Mouse (Mus musculus): ENCODE data around the gene Tmed8. TPM values are rescaled to one million over a fixed set of nuclear protein-coding genes. Genes with fewer than 3 reads are reported as not detected.
A peak's percentile ranks its signal among the peaks of the same experiment; 100 is the strongest.
"Not testable (repeated sequence)": the region's sequence is repeated elsewhere in the genome, so short reads cannot be mapped to it uniquely, and the experiment has no call there.

The Tmed8 gene
- 10 to 100 TPM; 29.4 to 30.4 TPM for total RNA-seq (2021)

DNA sequence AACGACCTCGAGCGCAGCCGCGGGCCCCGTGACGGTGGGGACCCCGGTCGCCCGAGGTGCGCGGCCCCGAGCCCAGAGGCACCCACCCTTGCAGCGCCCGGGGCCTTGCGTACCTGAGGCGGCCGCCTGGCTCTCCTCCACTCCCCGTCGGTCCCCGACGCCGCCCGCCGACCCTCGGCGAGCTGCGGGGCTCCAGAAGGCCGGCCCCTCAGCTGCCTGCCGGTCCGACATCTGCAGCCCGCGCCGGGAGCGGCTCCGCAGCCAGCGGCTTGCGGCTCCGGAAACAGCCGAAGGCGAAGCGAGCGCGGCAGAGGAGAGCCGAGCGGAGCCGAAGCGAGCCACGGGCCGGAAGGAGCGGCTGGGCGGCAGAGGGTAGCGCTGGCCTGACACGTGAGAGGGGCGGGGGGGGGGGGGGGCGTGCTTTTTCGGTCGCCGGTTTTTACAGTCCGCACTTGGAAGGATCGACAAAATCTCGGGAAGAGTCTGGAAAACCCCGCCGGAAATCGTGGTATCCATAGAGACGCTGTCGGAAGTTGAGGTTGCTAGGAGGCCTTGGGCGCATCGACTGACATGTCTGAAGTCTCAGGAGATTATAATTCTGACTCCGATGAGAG lies at the start of gene Tmed8:
Gene Tmed8 (minus strand): TSS at position 482 of the 614 bp plus-strand sequence.
- peak; percentile 67 to 75 for DNase-seq

DNA sequence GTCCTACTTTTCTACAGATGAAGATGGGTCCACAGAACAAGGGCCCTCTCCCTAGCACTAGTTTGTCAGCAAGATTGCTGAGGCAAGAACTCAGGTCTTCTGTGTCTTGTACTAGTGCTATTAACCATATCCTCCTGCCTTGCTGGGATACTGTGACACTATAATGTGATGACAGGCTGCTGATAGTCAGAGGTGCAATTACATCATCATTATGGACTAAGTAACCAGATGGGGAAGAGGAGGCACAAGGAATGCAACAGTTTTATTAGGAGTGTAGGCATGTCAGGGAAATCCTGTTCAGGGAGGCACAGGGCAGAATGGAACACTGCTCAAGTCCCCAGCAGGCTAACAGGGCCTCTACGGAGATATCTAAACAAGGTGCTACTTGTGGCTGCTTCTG lies 38.4 kb upstream of the Tmed8 start, which contains the start of gene Noxred1:
Gene Noxred1 (minus strand): TSS at position 101 of the 400 bp plus-strand sequence.
- DNase-seq, result no peak

DNA sequence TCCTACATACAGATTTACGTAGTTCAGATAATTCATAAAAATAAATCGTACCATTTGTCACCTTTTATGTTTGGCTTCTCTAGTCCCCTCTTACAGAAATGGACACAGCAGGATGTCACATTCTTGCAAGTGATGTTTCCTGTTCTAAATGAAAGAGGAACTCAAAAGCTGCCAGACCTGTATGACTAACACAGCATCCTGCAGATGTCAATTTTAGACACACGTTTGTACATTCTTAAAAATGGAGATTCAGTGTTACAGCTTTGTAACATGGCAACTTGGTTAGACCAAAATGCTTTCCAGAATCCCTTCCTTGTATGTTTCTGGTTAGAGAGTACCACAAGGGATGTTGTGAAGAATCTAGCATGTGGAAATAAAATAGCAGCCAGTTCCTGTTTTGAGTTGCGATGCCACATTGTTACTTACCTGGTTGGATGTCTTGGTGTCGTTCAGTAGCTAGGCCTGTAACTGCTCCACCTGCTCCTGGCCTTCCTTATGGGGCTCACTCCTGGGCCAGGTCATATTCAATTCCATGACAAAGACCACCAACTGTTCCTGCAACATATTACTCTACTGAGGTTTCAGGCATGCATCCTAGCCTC lies 36.7 kb upstream of the Tmed8 start:
- DNase-seq, result no peak

DNA sequence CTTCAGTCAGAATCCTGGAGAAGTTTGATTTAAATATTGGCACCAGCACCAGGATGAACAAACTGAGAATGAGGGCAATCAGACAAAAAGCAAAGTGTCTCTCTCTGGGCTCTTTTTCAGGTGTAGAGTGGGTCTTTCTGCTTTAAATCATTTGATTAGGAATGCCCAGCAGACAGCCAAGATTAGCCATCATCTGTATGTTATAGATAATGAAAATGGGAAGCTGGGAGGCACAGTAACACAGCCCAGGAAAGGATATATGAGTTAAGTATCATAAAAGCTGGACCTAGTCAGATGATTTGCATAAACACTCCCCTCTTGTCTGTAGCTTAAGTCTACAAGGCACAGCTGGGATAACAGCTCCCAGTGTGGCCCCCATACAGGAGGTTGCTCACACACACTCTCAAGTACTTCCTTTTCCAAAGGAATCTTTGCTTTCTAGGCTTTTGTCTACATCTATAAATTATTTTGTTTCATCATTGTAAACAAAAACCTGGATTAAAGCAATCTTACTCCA lies 30.2 kb upstream of the Tmed8 start:
- DNase-seq, result no peak

DNA sequence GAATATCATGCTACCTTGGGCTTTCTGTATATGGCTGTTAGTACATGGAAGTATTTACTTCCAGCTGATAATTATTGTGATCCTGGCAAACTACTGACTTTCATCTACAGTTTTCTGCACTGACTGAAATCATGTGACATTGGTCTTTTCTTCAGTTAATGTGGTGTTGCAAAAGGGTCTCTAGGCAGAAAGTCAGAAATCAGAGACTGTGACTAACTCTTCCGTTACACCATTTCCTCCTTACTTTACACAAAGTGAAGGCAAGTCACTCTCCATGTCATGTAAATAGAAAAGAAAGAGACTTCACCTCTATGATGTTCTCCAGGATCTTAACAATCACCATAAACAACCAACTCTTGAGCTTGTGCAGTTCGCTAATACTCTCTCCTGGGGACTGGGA lies 29.4 kb upstream of the Tmed8 start:
- no peak for DNase-seq

DNA sequence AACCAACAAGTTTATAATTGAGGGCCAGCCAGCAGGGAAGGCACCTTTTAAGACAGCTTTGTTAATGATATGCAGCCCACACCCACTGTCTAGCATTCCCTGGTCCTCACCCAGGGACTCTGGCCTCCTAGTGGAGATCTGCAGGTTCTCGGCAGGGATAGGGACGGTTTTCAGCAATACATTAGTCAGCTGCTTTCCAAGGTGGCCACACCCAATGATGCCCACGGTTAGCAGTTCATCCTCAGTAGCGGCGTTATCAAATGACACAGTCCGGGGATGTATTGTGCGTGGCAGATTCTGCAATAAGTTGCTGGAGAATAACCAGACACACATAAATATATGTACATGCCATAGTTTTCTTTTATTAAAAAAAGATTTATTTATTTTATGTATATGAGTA lies 26.5 kb upstream of the Tmed8 start:
- DNase-seq, result no peak

DNA sequence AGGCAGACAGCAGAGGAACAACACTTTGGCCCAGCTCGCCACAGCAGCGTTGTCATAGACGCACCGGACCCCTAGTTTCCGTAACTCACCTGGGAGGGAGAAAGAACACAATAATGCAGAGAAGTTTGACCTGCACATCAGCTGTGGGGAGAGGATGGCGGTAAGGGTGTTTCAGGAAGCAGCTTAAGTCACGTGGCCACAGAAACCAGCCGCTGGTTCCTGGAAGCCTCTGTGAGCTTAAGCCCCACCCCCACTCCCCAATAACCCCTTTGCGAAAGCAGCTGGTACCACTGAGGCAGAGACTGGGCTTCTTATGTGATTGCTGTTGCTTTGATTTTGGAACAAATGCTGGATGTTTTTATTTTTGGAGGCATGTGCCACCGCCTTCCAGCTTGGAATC lies 24.7 kb upstream of the Tmed8 start:
- DNase-seq, result no peak

DNA sequence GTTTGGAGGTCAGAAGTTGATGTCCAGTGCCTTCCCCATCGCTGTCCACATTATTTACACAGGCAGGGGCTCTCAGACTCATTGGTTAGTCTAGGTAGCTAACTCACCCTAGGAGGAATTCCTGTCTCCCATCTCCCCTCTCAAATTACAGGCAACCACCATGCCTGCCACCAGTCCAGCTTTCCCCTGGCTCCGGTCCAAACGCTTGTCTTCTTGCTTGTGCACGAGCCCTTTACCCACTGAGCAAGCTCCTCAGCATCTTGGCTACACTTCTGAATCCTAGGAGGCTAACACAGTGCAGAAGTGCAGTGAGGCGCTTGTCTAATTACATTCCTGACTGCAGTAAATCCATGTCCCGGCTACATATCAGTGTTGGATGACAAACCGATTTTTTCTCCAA lies 19.1 kb upstream of the Tmed8 start:
- no peak for DNase-seq

DNA sequence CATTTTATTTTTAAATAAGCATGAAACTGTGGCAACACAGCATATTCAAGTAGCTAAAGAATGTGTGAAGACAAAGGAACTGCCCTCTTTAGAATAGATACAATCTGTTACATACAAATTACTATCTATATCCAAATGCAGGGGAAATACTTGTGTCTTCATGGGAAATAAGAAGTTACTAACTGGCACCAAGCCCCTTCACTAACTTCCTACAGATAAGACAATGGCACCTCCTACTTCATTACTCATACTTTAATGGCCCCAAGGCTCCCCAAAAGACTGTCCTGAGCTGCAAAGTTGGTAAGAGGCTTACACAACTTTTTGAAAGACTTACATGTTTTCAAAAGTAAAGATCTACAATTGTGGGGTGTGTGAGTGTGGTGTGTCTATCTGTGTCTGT lies 17.3 kb upstream of the Tmed8 start:
- no peak for DNase-seq

DNA sequence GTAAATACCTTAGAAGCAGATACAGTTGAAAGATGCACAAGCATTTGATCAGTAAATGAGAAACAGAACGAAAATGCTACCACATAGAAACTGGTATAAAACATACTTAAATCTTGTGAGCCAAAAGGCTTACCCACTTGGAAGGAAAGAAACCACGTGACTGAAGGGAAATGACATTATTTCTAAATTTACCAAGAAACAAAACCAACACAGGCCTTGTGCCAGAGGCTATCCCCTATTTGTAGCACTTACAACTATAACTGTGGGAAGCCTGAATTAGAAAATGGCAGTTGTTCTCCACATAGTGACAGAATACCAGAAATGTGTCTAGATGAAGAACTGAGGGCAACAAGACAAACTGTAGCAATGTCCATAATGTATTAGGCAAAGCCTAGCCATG lies 15.8 kb upstream of the Tmed8 start:
- no peak for DNase-seq

DNA sequence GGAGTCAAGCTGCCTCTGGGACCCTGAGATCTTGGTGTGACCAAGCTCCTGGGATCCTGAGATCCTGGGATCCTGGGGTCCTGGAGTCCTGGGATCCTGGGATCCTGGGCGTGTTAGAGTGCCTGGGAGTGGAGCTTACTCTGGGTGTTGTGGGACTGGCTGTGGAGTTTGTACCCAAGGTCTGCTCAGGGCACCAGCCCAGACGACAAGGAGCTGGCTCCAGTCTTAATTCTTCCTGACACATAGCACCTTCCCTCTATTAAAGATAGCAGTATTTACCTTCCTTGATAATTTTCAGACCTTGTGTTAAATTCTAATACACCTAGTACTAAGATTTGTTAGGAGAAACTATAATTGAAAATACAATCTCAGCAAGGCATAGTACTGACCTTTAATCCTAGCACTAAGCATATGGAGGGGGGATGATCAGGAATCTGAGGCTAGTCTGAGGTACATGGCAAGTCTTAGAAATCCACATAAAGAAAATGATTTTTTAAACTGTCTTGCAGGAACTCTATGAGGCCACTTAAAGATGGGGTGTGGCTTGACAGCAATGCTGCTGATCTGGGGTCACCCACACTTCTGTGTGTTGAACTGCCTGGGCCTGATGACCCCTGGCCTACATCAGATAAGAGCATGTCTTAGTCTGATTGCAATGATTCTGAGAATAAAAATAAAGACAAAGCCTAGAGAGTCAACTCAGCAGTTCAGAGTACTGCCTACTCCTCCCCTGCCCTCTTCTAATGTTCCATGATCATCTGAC lies 12.8 kb upstream of the Tmed8 start:
- no peak for DNase-seq

DNA sequence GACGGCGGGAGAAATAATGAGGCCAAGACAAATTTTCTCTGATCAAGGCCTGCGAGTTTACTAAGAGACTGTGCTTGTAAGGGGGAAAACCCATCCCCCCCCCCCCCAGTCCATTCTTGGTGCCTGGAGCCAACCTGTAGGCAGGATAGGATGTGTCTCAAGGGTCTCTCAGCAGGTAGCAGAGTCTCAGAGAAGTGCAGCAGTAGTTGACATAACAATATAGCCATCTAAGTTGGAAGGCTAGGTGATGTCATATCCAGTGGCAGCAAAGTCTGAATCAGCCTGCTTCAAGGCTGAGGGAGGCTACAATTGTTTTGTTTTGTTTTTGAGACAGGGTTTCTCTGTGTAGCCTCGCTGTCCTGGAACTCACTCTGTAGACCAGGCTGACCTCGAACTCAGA lies 5.5 kb upstream of the Tmed8 start:
- not testable (repeated sequence) for DNase-seq

DNA sequence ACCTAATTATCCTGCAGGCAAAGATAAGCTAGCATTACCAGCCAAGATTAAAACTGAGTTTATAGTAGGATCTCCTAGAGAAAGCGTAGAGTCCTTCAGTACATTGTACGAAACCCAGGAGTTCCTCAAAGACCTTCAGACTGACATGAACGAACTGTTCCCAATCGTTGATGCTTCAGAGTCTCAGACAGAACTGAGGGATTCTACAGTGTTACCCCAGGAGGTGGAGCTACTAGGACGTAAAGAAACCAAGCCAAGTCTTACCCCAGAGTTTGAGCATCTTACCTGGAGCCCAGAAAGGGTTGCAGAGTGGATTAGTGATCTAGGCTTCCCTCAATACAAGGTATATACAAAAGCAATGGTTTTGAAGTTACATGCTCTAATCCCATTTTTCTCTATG lies 1.4 kb upstream of the Tmed8 start:
- DNase-seq, result no peak

DNA sequence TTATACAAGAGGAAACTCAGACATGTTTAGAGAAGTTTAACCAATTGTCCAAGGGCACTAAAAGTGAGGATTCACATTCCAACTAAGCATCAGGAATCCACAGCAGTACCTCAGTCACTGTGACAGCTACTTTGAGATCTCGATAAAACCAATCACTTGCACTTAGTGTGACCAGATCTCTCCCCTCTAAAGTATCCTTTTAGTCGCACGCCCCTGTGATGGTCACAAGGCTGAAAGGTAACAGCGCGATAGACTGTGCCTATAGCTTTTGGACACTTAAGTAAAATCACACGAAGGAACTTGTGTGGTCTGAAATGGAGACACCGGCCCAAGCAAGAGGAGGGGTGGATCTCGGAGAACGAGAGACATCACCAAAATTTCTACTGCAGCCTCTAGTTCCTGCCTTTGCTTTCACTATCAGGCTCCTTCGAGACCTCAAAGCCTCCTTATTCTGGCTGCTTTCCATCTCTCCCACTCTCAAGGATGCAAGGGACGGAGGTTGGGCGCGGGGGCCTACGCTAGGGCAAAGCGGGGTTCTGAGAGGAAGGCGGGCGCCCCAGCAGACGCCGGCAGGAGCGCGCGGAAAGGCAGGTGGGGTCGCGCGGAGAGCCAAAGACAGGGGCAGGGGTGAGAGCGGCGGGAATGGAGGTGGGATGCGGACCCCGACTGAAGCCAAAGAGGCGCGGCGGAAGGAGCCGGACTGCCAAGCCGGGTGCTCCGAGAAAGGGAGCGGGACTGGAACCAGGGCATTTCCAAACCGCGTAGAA lies 865 bp downstream of the Tmed8 start, which contains the start of gene Samd15:
Gene Samd15 (plus strand): TSS at position 518 of the 767 bp plus-strand sequence.
- DNase-seq, result peak; percentile 40 to 43

DNA sequence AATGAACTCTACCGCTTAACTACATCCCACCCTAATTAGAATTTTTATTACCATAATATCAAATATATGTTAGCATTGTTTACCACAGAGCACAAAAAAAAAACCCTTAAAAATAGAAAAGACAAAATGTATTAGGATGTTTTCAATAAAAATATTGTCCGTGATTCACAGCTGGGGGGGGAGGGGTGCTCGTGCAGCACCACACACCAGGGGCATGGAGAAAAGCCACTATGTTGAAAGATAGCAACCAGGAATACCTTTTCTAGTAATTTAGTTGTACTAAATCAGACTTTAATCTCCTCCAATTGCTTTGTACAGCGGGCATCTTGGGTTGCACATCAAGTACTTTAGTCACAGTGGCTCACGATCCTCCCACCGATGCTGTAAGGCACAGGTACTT lies 1.5 kb downstream of the Tmed8 start:
- DNase-seq, result no peak

DNA sequence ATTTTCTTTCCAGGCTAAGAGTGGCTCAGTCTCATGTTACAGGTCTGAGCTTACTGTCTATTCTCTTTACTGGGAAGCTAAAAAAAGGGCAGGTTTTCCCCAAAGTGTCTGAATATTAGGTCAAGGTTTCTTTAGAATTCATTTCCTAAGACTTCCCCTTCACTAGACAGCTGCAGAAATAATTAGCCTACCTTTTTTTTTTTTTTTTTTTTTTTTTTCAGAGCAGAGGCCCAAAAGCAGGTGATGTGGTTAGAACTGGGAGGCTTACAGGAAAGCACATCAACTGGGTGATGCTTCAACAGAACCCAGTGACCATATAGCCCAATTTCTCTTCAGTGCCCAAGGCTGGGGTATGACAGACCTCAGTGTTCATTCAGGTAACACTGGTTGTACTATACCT lies 3.9 kb downstream of the Tmed8 start:
- DNase-seq, result no peak

DNA sequence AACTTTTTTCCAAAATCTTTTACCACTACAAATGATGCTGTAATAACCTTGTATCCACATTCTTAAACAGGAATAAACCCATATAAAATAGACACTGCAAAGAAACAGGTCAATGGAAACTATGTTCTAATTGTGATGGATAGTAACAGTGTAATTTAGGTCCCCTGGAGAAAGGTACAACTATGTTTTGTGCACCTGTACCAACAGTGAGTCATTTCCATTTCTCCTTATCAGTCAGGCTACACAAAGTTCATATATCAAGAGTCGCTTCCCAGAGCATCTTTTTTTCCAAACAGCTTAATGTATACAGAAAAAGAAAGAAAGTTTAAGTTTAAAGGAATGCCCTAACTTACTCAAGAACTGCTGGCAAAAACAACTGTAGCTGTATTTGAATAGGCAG lies 5.2 kb downstream of the Tmed8 start:
- no peak for DNase-seq

DNA sequence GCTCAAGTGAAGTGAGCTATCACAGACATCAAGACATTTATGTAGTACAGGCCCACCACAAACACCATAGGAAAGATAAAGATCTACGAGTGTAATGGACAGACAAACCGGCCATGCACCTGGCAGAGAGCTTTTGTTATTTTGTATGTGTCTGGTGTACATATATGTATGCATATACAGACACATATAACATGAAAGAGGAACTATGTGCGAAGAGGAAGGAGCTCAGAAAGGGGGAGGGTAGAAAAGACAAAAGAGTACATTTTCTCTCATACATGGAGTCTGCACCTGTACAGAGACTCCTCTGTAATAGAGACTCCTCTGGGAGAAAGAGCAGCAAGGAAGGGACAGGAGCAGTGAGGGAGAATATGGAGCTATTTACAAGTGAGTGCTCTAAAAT lies 7.2 kb downstream of the Tmed8 start:
- DNase-seq, result no peak

DNA sequence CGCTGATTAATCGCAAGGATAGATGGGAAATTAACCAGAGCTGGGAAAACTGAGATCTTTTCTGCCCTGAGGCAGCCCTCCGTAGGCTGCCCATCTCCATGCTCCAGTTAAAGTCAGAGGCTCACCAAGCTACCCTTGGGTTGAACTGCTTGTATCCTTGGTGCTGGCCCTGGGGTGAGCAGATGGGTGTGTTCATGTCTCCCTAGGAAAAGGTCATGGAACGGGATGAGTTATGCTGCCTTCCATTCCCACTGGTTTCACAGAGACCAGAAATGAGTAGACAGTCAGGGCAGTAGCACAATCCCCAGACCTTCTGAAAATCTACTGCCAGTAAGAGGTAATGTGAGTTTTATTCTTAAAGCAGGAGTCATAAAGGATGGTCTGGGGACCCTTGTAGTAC lies 22.6 kb downstream of the Tmed8 start:
- no peak for DNase-seq

DNA sequence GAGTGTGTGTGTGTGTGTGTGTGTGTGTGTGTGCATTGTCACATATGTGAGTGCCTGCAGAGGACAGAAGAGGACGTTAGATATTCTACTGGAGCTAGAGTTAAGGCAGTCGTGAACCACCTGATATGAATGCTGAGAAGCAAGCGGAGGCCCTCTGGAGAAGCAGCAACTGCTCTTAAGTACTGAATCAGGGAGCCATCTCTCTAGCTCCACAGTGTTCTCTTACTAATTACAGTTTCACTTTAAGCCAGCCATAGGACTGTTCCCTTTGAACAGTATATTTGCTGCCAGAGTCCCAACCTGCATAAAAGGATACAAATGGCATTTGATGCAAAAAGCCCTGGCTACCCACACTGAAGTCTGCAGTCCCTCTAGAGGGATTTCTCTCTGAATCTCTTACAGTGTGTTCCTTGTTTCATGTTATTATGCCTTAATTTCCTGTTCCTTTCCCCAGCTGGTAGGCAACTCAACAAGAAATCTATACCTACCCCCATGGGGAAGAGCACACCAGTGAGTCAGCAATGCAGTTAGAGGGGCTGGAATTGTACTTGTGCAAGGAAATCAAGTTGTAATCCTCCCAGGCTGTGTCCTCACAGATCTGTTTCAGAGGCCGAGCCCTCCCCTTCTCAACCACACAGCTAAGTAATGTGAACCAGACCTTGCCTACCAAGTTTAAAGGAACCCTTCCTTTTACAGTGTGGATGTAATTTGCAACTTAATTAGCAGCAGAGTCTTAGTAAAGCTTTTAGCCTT lies 24.9 kb downstream of the Tmed8 start:
- DNase-seq, result no peak

DNA sequence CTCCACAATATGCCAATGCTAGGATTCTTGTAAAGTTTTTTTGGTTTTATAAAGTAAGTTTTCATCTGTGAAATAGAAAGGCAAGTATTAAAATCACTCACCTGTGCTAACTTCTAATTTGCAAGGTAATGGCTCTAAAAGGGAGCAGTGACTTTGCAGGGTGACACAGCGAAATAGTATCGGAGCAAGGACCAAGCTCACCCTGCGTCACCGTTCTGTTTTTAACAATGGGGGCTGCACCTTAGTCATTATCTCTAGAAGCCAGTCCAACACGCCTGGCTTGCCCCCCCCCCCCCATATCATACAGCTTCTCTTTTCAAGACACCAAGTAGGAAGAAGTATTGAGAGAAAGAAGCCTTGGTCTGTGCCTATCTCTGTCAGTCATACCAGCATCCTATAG lies 39.4 kb downstream of the Tmed8 start:
- DNase-seq, result no peak

DNA sequence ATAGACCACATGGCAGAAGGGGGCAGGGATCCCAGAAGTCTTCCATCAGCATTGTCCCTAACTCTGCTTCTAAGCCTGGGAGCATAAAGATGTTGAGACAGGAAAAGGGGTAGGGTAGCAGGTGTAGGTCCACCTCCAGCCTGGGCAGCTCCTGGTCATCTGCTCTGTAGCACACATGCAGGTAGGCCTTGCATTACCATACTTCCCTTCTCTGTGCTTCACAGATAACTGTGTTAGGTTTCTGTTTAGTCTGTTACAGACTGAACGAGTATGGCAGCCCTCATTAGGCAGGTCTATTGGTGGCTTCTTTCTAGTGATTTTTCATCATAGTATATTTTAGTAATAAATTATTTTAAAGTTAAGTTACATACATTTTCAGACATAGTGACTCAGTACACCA lies 39.9 kb downstream of the Tmed8 start:
- DNase-seq, result no peak
